Mouse (Mus musculus): ENCODE measurements at regions not wholly inside any gene's neighbourhood (a gene's known extent, or its start where the extent isn't known, plus 50 kb on each side); places are given as distances from the start of the nearest gene placed in this dataset.

GRCm38 (mm10) chr13:28416887-28417286 is 159.6 kb downstream of the Gm11361 start:
- in situ Hi-C loops (cut with MboI, MseI), result loop anchor here in 1 of 2 experiments (10.0 kb wide), 1 partner anchor 538 kb away; the partner anchor contains the start of gene Sox4

- in situ Hi-C loops (cut with MboI, MseI), result loop anchor here in 1 of 2 experiments (10.0 kb wide), 1 partner anchor 539 kb away; the partner anchor contains the start of gene Sox4
These were observed 158.9 kb downstream of the Gm11361 start for GRCm38 (mm10) chr13:28416231-28416630.

- in situ Hi-C loops (cut with MboI, MseI), result loop anchor here in 1 of 2 experiments (10.0 kb wide), 1 partner anchor 539 kb away; the partner anchor contains the start of gene Sox4
These were observed 158.4 kb downstream of the Gm11361 start for GRCm38 (mm10) chr13:28415769-28416168.

- in situ Hi-C loops (cut with MboI, MseI), result loop anchor here in 1 of 2 experiments (10.0 kb wide), 1 partner anchor 544 kb away; the partner anchor contains the start of gene Sox4
These were observed 153.0 kb downstream of the Gm11361 start for GRCm38 (mm10) chr13:28410324-28410723.

GRCm38 (mm10) chr13:28409609-28409902 is 152.2 kb downstream of the Gm11361 start:
- in situ Hi-C loops (cut with MboI, MseI), result no loop called here

GRCm38 (mm10) chr13:28408868-28409608 is 151.7 kb downstream of the Gm11361 start:
- in situ Hi-C loops (cut with MboI, MseI), result no loop called here

- in situ Hi-C loops (cut with MboI, MseI), result no loop called here
These were observed 143.1 kb downstream of the Gm11361 start for GRCm38 (mm10) chr13:28400459-28400858.

Measured in T-helper 17 cell (primary cell).